Mouse (Mus musculus) right cerebral cortex, postnatal 4 days (tissue): ENCODE data around the gene Cort.
A peak's percentile ranks its signal among the peaks of the same experiment; 100 is the strongest.

Experiments
- DNase-seq: peaks from one replicate; pipeline ENCODE4 v3.0.0-alpha.2; 2022

The Cort gene

DNA sequence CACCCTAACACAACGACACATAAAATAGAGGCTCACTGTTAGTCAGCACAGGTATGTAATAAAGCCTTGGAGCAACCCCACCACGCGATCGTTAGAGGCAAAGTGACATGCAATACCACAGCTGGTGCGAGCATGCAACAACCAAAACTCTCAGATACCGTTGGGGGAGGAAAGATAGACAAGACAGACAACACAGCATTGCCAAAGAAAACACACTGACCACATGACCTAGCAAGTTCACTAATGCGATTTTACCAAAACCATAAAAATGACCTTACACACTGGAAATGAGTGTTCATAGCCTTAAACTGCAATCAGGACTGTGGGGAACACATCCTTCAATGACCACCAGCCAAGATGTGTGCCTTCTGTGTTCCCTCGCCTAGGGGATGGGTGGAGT, 35.2 kb downstream of the Cort start:
- no peak for DNase-seq

DNA sequence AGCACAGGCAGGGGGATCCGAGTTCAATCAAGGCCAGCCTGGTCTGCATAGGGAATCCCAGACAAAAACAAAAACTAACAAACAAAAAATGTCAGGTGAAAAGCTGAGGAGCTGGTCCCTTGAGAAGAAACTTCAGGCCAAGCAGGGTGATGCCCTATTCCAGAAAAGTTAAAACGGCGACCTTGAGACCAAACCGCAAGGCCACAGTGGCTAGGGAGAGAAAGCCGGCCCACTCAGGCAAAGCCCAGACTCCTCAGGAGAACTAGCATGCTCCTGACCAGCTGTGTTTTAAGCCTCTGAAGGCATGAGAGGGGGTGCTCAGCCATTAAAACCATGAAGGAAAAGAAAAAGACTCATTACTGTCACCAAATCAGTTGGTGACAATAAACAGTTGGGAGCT, 41.2 kb downstream of the Cort start:
- DNase-seq = no peak

GRCm38 (mm10) chr4:149081528-149081927, 45.0 kb downstream of the Cort start:
- peak; percentile 38 for DNase-seq

DNA sequence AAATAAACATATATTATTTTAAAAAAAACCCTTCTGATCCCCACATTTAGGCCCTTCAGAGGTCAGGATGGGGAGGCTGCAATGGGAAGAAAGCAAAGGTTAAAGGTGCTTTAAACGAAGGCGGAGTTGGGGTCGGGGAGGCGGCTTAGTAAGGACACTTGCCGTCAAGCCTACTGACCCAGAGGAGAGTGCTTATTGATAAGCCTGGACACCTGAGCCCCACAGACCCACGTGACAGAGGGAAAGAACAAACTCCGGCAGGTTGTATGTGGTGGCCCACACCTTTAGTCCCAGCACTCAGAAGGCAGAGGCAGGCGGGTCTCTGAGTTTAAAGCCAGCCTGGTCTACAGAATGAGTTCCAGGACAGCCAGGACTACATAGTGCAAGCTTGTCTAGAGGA, 46.5 kb downstream of the Cort start:
- DNase-seq = no peak

DNA sequence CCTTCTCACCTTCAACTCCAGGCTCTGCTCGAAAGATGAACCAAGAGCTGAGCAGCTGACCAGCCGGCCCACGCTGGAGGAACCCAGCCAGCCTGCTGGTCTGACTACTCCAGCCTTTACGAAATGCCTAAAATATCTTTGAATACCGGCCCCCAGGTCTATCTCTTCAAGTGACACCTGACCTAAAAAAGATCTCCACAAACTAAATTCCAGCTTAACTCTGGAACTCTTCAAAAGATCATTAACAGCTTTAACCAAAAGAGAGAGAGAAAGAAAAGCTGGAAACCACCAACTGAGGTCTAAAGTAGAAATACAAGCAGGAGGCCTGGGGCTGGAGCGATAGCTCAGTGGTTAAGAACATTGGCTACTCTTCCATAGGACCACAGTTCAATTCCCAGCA, 46.9 kb downstream of the Cort start:
- DNase-seq = no peak

DNA sequence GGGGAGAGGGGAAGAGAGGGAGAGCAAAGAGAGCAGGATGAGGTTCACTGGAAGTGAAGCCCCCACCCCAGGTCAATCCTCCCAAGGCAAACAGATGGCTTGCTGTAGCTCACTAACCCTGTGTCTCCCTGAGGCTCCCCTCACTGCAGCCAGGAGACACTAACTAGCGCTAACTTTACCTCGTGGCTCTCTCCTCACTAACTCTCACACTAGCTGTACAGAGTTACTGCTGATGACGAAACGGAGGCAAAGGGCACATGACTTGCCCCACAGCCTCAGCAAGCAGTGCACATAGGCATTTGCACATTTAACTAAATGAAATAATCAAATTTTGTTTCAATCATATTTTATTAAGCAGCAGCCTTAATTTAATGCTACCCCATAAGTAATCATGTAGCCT, 48.3 kb downstream of the Cort start:
- DNase-seq = no peak

- peak; percentile 63 for DNase-seq
These were observed 50.5 kb downstream of the Cort start for GRCm38 (mm10) chr4:149075871-149076575.

GRCm38 (mm10) chr4:149075073-149075472, 51.5 kb downstream of the Cort start:
- no peak for DNase-seq
